Mouse (Mus musculus) gastrocnemius, adult 2 months (tissue): ENCODE data around the gene Fndc5. TPM values are rescaled to one million over a fixed set of nuclear protein-coding genes. Genes with fewer than 3 reads are reported as not detected.
A peak's percentile ranks its signal among the peaks of the same experiment; 100 is the strongest.

Experiments used
- DNase-seq: peaks from one replicate; pipeline ENCODE4 v3.0.0; 2022
- H3K27ac ChIP-seq: fragments of 200-600 bp; 2 replicates; pipeline ENCODE4 v1.8.1; 2022; ENCODE audit warnings: mild to moderate bottlenecking
- H3K4me3 ChIP-seq: fragments of 200-600 bp; 2 replicates; pipeline ENCODE4 v1.8.1; 2022; ENCODE audit warnings: mild to moderate bottlenecking, moderate library complexity
- CTCF ChIP-seq: fragments of 200-600 bp; IDR thresholded peaks from 2 replicates; pipeline ENCODE4 v1.8.1; 2022; ENCODE audit warnings: antibody characterized with exemption, mild to moderate bottlenecking, moderate library complexity
- intact Hi-C: fragments of 180-260 bp; cut with DNase I; formaldehyde crosslinking; loops from one replicate; pipeline ENCODE4 v1.15.1; 2025
- total RNA-seq, 2 experiments: library from RNA; stranded (reverse); gene quantifications; 2 replicates each; pipeline ENCODE4 v1.2.3; 2021

Gene Fndc5
- total RNA-seq, 2 experiments from 2014 or later: 52.1 to 132 TPM

- Histone ChIP-seq H3K4me3 (no peak overlapping the region), H3K27ac (no peak overlapping the region)
- no peak for TF ChIP-seq CTCF
- no peak for DNase-seq
- intact Hi-C loops: no loop called here
Observed at GRCm38 (mm10) chr4:129161581-129162255, 24.9 kb downstream of the Fndc5 start.

DNA sequence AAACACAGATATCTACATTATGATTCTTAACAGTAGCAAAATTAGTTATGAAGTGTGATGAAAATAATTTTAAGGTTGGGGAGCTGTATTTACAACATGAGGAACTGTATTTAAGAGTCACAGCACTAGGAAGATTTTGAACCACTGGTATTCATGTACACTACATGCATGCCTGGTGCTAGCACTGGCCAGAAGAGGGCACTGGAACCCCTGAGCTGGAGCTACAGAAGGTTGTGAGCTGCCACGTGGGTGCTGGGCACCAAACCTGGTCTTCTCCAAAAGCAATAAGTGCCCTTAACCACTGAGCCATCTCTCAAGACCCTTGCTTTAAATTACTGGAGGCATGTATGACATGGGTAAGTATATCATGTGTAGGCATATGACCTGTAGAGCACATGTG lies 35.7 kb downstream of the Fndc5 start:
- TF ChIP-seq CTCF: peak; percentile 15; the same call in 1 of the 2 replicates
- intact Hi-C loops: no loop called here
- no peak overlapping the region for H3K27ac ChIP-seq
- no peak overlapping the region for H3K4me3 ChIP-seq
- no peak for DNase-seq

DNA sequence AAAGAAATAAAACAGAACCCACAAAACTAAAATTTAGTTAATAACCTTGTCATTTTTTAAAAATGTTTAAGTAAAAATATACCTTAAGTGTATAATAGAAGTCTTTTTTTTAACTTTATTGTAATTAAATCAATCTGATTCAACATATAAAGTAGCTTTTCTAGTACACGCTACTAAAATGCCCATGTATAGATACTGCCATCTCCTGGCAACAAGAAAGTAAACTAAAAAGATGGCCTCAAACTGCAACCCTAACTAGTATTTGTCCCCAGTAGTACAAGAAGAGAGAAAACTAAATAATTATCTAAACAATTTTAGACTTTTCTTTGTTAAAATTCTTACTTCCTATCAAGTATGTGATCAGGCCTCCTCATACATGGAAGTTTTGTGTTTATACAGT lies 42.8 kb downstream of the Fndc5 start:
- intact Hi-C loops: no loop called here
- no peak overlapping the region for H3K4me3 ChIP-seq
- DNase-seq: no peak

DNA sequence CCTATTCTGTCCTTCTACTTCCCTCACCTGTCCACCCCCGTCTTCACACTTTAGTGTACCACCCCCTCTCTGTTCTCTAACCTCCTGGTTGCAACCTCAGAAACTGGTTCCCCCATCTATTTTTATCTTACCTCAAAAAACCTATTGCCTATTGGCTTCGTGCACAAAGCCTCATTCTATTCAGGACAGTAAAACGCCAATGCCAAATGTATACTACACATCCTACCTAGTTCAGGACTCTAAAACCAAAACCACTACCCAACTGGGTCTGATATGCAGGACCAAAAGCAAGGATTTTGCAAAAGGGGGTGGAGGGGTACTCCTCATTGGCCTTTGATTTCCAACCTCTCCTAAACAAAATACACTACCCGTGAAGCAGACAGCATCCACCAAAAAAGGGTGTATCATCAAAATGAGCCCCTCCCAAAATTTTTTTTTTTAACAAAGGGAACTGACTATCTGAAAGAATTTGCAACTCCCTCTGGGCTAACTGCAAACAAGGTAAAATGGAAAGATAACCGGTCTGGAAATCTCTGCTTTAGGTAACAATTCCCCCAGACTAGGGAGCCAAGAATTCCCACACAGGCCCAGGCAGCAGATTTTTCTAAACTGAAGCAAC lies 51.4 kb downstream of the Fndc5 start:
- Histone ChIP-seq H3K27ac (peak overlapping the region; percentile 97), H3K4me3 (peak overlapping the region; percentile 89)
- intact Hi-C loops: loop anchor here (5.0 kb wide), 1 partner anchor 274 kb away; the partner anchor contains the start of gene Bsdc1
- TF ChIP-seq CTCF: no peak
- DNase-seq: no peak

More for the DNA sequence above, 42.8 kb downstream of the Fndc5 start:
- no peak overlapping the region for H3K27ac ChIP-seq
- peak; percentile 50 for TF ChIP-seq CTCF

- peak overlapping the region; percentile 97 for H3K27ac ChIP-seq
Observed at GRCm38 (mm10) chr4:129188803-129189541, 52.2 kb downstream of the Fndc5 start.

GRCm38 (mm10) chr4:129189542-129190519 lies 53.0 kb downstream of the Fndc5 start, which contains the start of the genes S100pbp and Yars:
Gene S100pbp, minus strand, starts transcription at chr4:129189727.
Gene Yars, plus strand, starts transcription at chr4:129189760.
- intact Hi-C loops: loop anchor here (5.0 kb wide), 2 partner anchors 142 to 272 kb away; partner anchors contain the start of gene Bsdc1
- H3K4me3 ChIP-seq: peak within 1 kb of the TSS; percentile 89
- no peak for TF ChIP-seq CTCF
- DNase-seq: peak; percentile 98
- peak within 1 kb of the TSS; percentile 97 for H3K27ac ChIP-seq

More at GRCm38 (mm10) chr4:129188803-129189541, 52.2 kb downstream of the Fndc5 start:
- intact Hi-C loops: loop anchor here (5.0 kb wide), 1 partner anchor 273 kb away; the partner anchor contains the start of gene Bsdc1
- no peak; the same call in 1 of the 2 replicates for TF ChIP-seq CTCF
- peak overlapping the region; percentile 89 for H3K4me3 ChIP-seq
- DNase-seq: peak; percentile 71

DNA sequence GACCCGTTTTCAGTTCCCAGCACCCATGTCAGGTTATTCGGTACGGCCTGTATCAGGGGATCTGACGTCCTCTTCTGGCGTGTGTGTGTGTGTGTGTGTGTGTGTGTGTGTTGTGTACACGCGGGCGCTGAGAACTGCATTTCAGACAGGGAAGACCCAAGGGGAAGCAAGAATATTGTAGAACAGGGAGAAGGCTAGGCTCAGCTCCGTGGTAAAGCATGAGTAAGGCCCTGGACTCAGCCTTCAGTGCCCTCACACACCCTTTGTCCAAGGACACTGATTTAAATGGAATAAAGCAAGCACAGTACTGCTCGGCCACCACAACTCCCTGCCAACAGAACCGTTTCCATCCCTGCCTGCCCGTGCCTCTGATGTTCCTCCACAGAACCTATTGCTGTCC lies 53.7 kb downstream of the Fndc5 start:
- Histone ChIP-seq H3K4me3 (peak overlapping the region; percentile 89), H3K27ac (peak overlapping the region; percentile 97)
- TF ChIP-seq CTCF: no peak
- intact Hi-C loops: loop anchor here (5.0 kb wide), 1 partner anchor 142 kb away; no protein-coding TSS in a partner anchor
- DNase-seq: peak; percentile 27

- no peak overlapping the region for H3K4me3 ChIP-seq
- no peak for TF ChIP-seq CTCF
- no peak for DNase-seq
- intact Hi-C loops: loop anchor here (5.0 kb wide), 1 partner anchor 141 kb away; no protein-coding TSS in a partner anchor
- H3K27ac ChIP-seq: no peak overlapping the region
Observed at GRCm38 (mm10) chr4:129191691-129192090, 54.9 kb downstream of the Fndc5 start.

Other genes starting within 250 kb of the Fndc5 start
- gene Azin2, start 174.6 kb upstream of the Fndc5 start, total RNA-seq: 1 to 10 TPM; 1.2 to 2.2 TPM
- 10 to 100 TPM; 27.8 to 31.3 TPM for gene Ak2, start 145.0 kb upstream of the Fndc5 start, total RNA-seq
- gene Rnf19b, start 78.7 kb upstream of the Fndc5 start, total RNA-seq: 10 to 100 TPM; 22.0 to 24.0 TPM
- not detected for gene Tmem54, start 31.5 kb upstream of the Fndc5 start, total RNA-seq
- gene Hpca, start 15.0 kb upstream of the Fndc5 start, total RNA-seq: not detected
- gene S100pbp, start 52.7 kb downstream of the Fndc5 start, total RNA-seq: 1 to 10 TPM; 4.7 to 4.9 TPM
- gene Yars, start 52.8 kb downstream of the Fndc5 start, total RNA-seq: 10 to 100 TPM; 39.8 to 43.0 TPM
- gene C77080, start 124.4 kb downstream of the Fndc5 start, total RNA-seq: 1 to 10 TPM; 2.0 to 2.1 TPM
- 10 to 100 TPM; 39.9 to 46.5 TPM for gene Sync, start 150.6 kb downstream of the Fndc5 start, total RNA-seq
- gene Rbbp4, start 198.4 kb downstream of the Fndc5 start, total RNA-seq: 10 to 100 TPM; 38.5 to 46.9 TPM
- gene Zbtb8os, start 198.7 kb downstream of the Fndc5 start, total RNA-seq: 10 to 100 TPM; 24.8 to 28.9 TPM
- 1 to 10 TPM in 1 of 2 experiments, under 1 TPM in 1; 0.61 to 1.3 TPM for gene Zbtb8a, start 241.1 kb downstream of the Fndc5 start, total RNA-seq